Mouse (Mus musculus) hindbrain, embryonic 13.5 days (tissue): ENCODE results near the gene Hs3st5. TPM values are rescaled to one million over a fixed set of nuclear protein-coding genes. Genes with fewer than 3 reads are reported as not detected.

Experiments used
- ATAC-seq: fragments of 200-750 bp; cut with Nextera tagmentation; 2 replicates; pipeline ENCODE4 v1.8.0; 2017; ENCODE audit warnings: moderate TSS enrichment; ENCODE audit not compliant: low FRiP score
- H3K27ac ChIP-seq: fragments of 300-500 bp; sonication (generic); 2 replicates; pipeline ENCODE4 v1.5.1; 2015; ENCODE audit warnings: inconsistent platforms, mild to moderate bottlenecking, moderate library complexity
- H3K27me3 ChIP-seq: fragments of 300-500 bp; sonication (generic); 2 replicates; pipeline ENCODE4 v1.6.1; 2015; ENCODE audit warnings: mild to moderate bottlenecking, inconsistent platforms
- H3K36me3 ChIP-seq: fragments of 300-500 bp; sonication (generic); 2 replicates; pipeline ENCODE4 v1.6.1; 2015; ENCODE audit warnings: mild to moderate bottlenecking, inconsistent platforms
- H3K4me1 ChIP-seq: fragments of 300-500 bp; sonication (generic); replicated peaks from 2 replicates; pipeline ENCODE4 v1.6.1; 2015; ENCODE audit warnings: inconsistent platforms
- H3K4me2 ChIP-seq: fragments of 300-500 bp; sonication (generic); 2 replicates; pipeline ENCODE4 v1.6.1; 2015; ENCODE audit warnings: inconsistent platforms, mild to moderate bottlenecking, moderate library complexity
- H3K4me3 ChIP-seq: fragments of 300-500 bp; sonication (generic); 2 replicates; pipeline ENCODE4 v1.5.1; 2015; ENCODE audit warnings: mild to moderate bottlenecking, inconsistent platforms
- H3K9ac ChIP-seq: fragments of 300-500 bp; sonication (generic); 2 replicates; pipeline ENCODE4 v1.6.1; 2015; ENCODE audit warnings: mild to moderate bottlenecking, inconsistent platforms
- H3K9me3 ChIP-seq: fragments of 300-500 bp; sonication (generic); 2 replicates; pipeline ENCODE4 v1.6.1; 2016; ENCODE audit warnings: inconsistent platforms
- WGBS: fragments of 180-500 bp; shearing (Covaris S2); methylation state at CpG from one replicate; pipeline ENCODE4 v1.1.7; 2015; 5-methylcytosine and 5-hydroxymethylcytosine counted together
- polyA plus RNA-seq: library from polyadenylated mRNA; unstranded; fragments of >200 nt; fragmentation: Nextera tagmentation; extraction: Ambion mirVana; gene quantifications from 2 replicates; pipeline ENCODE4 v1.2.1, GENCODE M21; 2015

The Hs3st5 gene
- polyA plus RNA-seq, 1 experiment from 2014 or later = 24.4 TPM

DNA sequence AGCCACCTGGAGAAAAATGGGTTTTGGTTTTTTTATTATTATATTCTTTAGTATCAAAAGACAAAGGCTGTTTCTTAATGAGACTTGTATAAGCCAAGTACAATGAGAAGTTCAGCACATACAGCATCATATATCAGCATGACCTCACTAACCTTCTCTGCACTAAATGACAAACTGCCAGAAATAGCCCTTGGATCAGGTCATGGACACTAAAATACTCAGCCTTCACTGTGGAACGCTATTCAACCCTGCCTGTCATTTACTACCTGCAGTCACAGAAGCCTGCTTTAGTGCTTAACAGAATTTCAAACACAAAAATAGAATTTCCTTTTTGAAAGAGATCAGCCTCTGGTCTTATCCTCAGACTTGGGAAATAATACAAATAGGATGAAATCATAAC is 247.9 kb downstream of the Hs3st5 start:
- H3K4me2 ChIP-seq = no peak overlapping the region
- no peaks in the 10 kb centered on the region for H3K36me3 ChIP-seq
- H3K27me3 ChIP-seq = no peaks in the 10 kb centered on the region
- ATAC-seq = no peak
- no peak overlapping the region for H3K4me3 ChIP-seq
- no peak overlapping the region for H3K27ac ChIP-seq
- 61% methylated on average over 1 of the region's 1 CpGs for WGBS
- peaks cover 11% of the 10 kb centered on the region for H3K4me1 ChIP-seq
- no peak overlapping the region for H3K9ac ChIP-seq
- H3K9me3 ChIP-seq = no peaks in the 10 kb centered on the region

DNA sequence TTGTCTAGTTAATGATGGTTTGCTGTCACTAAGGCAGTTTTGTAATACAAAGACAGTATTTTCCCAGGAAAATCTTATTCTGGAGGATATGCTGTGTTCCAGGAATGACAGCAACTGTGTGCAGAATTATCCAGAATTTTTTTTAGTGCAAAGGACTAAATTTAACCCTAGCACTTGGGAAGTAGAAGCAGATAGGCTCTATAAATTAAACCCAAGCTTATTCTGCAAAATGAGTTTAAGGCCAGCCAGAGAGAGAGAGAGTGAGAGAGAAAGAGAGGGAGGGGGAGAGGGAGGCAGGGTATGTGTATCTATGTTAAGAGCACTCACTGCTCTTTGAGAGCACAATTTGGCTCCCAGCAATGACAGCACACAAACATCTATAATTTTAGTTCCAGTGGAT is 267.0 kb downstream of the Hs3st5 start:
- Histone ChIP-seq H3K36me3 (no peaks in the 10 kb centered on the region), H3K4me3 (no peak overlapping the region), H3K4me1 (no peaks in the 10 kb centered on the region), H3K9me3 (no peaks in the 10 kb centered on the region), H3K4me2 (no peak overlapping the region), H3K27me3 (no peaks in the 10 kb centered on the region), H3K9ac (no peak overlapping the region), H3K27ac (no peak overlapping the region)
- ATAC-seq = no peak

DNA sequence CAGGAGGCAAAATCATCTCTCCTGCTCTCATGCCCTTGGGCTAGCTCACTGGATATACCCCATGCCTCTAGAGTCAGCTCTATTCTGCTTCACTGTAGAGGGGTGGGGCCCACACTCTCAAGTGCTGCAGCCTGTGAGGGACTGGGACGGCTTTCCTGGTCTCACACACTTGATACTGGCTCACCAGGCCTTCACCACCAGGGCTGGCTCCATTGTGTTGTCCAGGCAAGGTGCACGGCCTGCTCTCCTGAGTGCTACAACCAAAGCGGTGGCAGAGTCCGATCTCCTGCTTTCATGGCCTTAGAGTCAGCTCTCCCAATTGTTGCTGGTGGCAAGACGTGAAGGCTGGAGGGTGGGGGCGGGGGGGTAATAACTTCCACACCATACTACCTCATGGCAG is 268.3 kb downstream of the Hs3st5 start:
- H3K4me3 ChIP-seq = no peak overlapping the region
- no peaks in the 10 kb centered on the region for H3K4me1 ChIP-seq
- no peaks in the 10 kb centered on the region for H3K36me3 ChIP-seq
- no peak overlapping the region for H3K4me2 ChIP-seq
- WGBS = 88% methylated on average over 6 of the region's 6 CpGs
- H3K27ac ChIP-seq = no peak overlapping the region
- H3K27me3 ChIP-seq = no peaks in the 10 kb centered on the region
- no peaks in the 10 kb centered on the region for H3K9me3 ChIP-seq
- ATAC-seq = peak; percentile 36; the same call in 1 of the 2 replicates
- H3K9ac ChIP-seq = no peak overlapping the region

DNA sequence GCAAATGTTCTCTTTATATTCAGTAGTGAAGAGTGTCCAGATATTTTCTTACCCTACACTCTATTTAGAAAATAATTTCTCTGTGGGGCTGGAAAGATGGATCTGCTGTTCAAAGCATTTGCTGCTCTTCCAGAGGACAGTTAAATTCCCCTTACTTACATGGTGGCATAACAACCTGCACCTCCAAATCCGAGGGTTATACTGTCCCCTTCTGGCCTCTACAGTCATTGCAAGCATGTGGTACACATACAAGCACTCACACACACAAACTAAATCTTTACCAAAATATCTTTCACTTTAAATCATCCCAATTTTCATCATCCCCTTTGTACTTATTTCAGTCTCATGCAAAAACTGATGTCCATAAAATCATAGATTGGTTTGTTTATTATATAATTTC is 275.0 kb downstream of the Hs3st5 start:
- Histone ChIP-seq H3K4me2 (no peak overlapping the region), H3K4me1 (no peaks in the 10 kb centered on the region), H3K36me3 (no peaks in the 10 kb centered on the region), H3K27me3 (no peaks in the 10 kb centered on the region), H3K4me3 (no peak overlapping the region), H3K27ac (no peak overlapping the region), H3K9me3 (0 out of 2 replicates have a peak, but pooled peaks cover 3% of the 10 kb centered on the region), H3K9ac (no peak overlapping the region)
- 71% methylated on average over 1 of the region's 1 CpGs for WGBS
- no peak for ATAC-seq

DNA sequence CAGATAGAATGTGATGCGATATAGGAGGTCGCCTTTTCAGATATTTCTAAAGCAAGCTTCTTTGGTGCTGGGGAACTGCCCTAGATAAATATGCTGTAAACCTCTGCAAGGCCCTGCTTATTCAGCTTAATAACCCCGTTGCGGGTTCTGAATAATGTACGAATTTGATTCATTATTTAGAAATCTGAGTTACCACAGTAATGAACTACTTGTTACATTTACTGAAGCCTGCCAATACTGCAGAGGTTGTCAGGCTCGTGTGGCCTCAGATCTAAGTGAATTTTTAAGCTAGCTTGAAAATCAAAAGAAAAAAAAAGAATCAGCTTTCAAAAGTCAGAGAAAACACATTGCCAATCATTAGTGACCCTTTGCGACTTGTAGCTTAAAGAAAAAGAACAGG is 280.4 kb downstream of the Hs3st5 start:
- Histone ChIP-seq H3K9ac (no peak overlapping the region), H3K36me3 (no peaks in the 10 kb centered on the region), H3K27me3 (no peaks in the 10 kb centered on the region), H3K9me3 (no peaks in the 10 kb centered on the region), H3K4me2 (no peak overlapping the region), H3K27ac (no peak overlapping the region), H3K4me1 (no peaks in the 10 kb centered on the region), H3K4me3 (no peak overlapping the region)
- WGBS = 77% methylated on average over 7 of the region's 7 CpGs
- ATAC-seq = no peak

DNA sequence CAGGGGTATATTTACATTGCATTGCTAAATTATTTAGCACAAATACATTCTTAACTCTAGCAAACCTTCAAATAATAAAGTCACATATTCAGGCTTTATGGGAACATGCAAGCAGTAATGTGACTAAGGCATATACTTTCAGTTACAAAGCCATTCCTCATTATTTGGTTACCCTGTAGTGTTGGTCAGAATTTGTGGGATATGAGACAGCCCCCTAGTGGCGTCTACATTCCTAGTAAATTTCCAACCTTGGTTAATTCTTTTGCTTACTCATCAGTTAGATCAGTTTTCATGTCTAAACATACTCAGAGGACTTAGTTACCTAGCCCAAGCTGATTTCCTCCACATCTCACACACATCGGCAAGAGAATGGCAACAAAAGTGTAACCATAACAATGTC is 285.2 kb downstream of the Hs3st5 start:
- no peak overlapping the region for H3K9ac ChIP-seq
- H3K4me3 ChIP-seq = no peak overlapping the region
- 42% methylated on average over 2 of the region's 2 CpGs for WGBS
- no peak overlapping the region for H3K4me2 ChIP-seq
- H3K27ac ChIP-seq = no peak overlapping the region
- 0 out of 2 replicates have a peak, but pooled peaks have one; percentile 54 for ATAC-seq
- H3K4me1 ChIP-seq = no peaks in the 10 kb centered on the region
- no peaks in the 10 kb centered on the region for H3K27me3 ChIP-seq
- no peaks in the 10 kb centered on the region for H3K36me3 ChIP-seq
- H3K9me3 ChIP-seq = no peaks in the 10 kb centered on the region

DNA sequence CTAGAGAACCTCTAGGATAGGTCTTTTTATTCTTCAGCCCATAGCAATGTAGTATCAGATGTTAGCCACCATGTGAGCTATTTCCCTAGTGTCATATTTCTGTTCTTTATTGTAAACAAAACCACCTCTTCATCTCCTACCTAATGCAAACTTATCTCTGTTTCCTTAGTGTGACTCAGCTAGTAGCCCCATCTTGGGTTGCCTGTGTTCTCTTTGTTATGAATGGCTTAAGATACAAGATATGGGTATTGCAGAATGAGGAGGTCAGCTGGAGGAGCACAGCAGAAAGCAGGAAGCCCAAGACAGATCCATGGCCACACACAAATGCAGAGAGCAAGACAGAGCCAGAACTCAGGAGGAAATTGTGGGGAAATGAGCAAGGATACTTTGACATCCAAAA is 288.7 kb downstream of the Hs3st5 start:
- no peak overlapping the region for H3K27ac ChIP-seq
- ATAC-seq = no peak
- no peak overlapping the region for H3K9ac ChIP-seq
- H3K4me2 ChIP-seq = no peak overlapping the region
- H3K36me3 ChIP-seq = no peaks in the 10 kb centered on the region
- no peaks in the 10 kb centered on the region for H3K9me3 ChIP-seq
- no peaks in the 10 kb centered on the region for H3K4me1 ChIP-seq
- no peak overlapping the region for H3K4me3 ChIP-seq
- no peaks in the 10 kb centered on the region for H3K27me3 ChIP-seq

DNA sequence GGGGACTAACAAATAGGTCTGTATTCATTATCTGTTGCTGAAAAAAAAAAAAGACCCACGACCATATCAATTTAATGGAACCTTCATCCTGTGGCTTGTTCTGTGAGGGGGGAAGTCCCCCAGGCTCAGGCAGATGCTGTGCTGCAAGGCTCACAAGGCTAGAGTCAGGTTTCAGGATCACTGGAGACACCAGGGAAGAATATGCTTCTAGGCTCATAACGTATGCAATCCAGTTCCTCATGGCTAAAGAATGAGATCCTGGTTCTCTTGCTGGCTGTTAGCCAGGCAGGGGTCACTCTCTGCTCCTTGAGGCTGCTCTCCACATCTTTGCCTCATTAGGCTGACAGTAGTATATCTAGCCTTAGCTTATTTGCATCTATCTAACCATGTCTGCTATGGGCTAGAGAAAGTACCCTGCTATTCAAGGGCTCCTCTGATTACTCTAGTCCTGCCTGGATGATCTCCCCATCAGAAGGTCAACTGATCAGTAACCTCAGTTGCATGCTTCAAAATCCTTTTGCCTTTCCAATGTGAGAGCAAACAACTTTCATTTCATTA is 294.4 kb downstream of the Hs3st5 start:
- Histone ChIP-seq H3K27ac (peak overlapping the region; percentile 35; the same call in 1 of the 2 replicates), H3K9me3 (no peaks in the 10 kb centered on the region), H3K36me3 (no peaks in the 10 kb centered on the region), H3K4me3 (no peak overlapping the region), H3K9ac (no peak overlapping the region), H3K4me1 (peaks cover 11% of the 10 kb centered on the region), H3K4me2 (no peak overlapping the region), H3K27me3 (no peaks in the 10 kb centered on the region)
- 26% methylated on average over 2 of the region's 2 CpGs for WGBS
- no peak for ATAC-seq

DNA sequence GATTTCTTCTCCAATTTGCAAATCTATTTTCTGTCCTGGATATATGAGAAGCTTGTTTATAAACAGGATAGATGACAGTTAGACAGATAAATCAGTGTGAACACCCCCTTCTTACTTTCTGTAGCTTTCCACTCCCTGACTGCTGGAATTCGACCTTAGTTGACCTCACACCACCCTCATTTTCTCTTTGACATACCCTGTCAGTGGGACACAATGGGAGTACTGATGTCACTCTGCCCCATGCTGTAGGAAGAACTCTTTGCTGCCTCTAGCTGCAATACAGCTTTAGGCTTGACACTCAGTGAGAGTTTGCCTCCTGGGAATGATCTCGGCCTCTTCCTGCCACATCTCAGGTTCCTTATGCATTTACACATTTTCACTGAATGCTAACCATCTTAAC is 297.1 kb downstream of the Hs3st5 start:
- peaks cover 11% of the 10 kb centered on the region for H3K4me1 ChIP-seq
- no peak for ATAC-seq
- H3K27ac ChIP-seq = no peak overlapping the region
- no peak overlapping the region for H3K4me3 ChIP-seq
- no peaks in the 10 kb centered on the region for H3K27me3 ChIP-seq
- no peak overlapping the region for H3K9ac ChIP-seq
- no peak overlapping the region for H3K4me2 ChIP-seq
- H3K36me3 ChIP-seq = no peaks in the 10 kb centered on the region
- 7% methylated on average over 2 of the region's 2 CpGs for WGBS
- no peaks in the 10 kb centered on the region for H3K9me3 ChIP-seq

DNA sequence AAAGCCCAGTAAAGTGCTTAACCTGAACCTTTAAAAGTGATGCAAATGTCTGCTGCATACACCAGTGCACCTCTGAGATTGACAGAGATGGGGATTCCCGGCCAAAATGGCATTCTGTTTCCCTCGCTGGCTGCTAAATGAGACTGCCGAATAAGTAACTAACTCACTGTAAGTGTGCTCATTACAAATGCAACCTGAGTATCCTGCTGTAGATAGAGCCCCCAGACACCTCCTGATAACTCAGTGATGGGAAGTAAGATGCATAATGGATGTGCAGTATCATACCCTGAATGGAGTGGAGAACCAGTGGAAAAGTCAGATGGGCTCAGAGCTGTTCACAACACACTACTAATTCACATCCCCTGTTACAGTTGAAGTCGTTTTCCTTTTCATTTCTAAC is 298.7 kb downstream of the Hs3st5 start:
- no peaks in the 10 kb centered on the region for H3K9me3 ChIP-seq

DNA sequence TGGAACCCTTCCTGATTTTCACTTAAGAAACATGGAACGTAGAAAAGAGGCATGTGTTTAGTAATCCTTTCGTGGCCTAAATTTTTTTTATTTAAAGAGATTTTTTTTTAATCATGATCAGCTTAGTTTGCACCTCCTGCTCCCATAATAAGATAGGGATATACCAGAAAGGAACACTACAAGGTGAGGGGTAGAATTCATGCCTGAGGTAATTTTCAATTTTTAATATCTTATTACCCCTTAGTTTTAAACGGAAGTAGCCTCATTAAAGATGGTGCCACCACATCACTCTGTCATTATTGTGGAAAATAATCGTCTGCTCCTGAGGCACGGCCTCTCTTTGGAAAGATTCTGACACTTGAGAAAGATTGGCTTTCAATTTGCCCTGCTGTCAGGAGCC is 299.2 kb downstream of the Hs3st5 start:
- ATAC-seq = no peak
- no peaks in the 10 kb centered on the region for H3K9me3 ChIP-seq
- peaks cover 11% of the 10 kb centered on the region for H3K4me1 ChIP-seq
- no peaks in the 10 kb centered on the region for H3K36me3 ChIP-seq
- no peak overlapping the region for H3K4me2 ChIP-seq
- H3K27me3 ChIP-seq = no peaks in the 10 kb centered on the region
- no peak overlapping the region for H3K4me3 ChIP-seq
- no peak overlapping the region for H3K9ac ChIP-seq
- 67% methylated on average over 5 of the region's 5 CpGs for WGBS
- no peak overlapping the region for H3K27ac ChIP-seq

More for the DNA sequence above, 298.7 kb downstream of the Hs3st5 start:
- Histone ChIP-seq H3K36me3 (no peaks in the 10 kb centered on the region), H3K4me2 (no peak overlapping the region), H3K27me3 (no peaks in the 10 kb centered on the region), H3K27ac (no peak overlapping the region), H3K9ac (no peak overlapping the region), H3K4me3 (no peak overlapping the region), H3K4me1 (peaks cover 11% of the 10 kb centered on the region)
- no peak for ATAC-seq
- WGBS = 54% methylated on average over 4 of the region's 4 CpGs

DNA sequence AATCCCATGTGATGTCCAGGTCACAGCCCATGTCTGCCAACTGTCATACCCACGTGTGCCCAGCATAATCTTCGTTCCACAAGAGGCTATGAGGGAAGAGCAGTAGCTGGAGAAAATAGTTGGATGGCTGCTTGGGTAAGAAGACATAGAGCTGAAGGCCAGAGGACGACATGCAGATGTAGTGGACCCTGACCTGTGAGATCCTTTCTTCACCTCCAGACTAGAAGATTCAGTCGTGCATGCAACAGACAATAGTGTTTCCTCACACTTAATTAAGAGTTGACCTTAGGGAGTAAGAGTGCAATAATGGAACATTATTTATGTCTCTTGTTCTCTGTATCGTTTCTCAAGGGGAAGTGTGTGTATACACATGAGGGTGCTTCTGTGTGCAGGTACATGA is 300.4 kb downstream of the Hs3st5 start:
- Histone ChIP-seq H3K27ac (no peak overlapping the region), H3K4me2 (no peak overlapping the region), H3K4me1 (0 out of 2 replicates have a peak, but pooled peaks cover 9% of the 10 kb centered on the region), H3K27me3 (no peaks in the 10 kb centered on the region), H3K9me3 (no peaks in the 10 kb centered on the region), H3K4me3 (no peak overlapping the region), H3K9ac (no peak overlapping the region), H3K36me3 (no peaks in the 10 kb centered on the region)
- 56% methylated on average over 5 of the region's 5 CpGs for WGBS
- no peak for ATAC-seq

DNA sequence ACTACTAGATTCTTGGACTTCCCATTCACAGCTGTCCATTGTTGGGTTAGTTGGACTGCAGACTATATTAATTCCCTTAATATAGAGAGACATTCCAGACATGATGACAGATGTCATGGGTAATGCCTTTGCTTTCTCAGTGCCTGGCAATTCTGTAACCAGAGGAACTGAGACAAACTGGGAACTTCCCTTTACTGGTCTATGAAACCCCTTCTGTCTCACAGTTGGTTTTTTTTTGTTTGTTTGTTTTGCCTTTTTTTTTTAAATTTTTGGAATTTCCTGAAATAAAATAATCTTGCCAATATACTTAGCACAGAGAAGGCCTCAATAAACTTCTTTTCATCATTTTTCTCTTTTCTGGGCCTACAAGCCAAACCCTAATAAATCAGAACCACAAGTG is 312.3 kb downstream of the Hs3st5 start:
- ATAC-seq = no peak
- H3K4me2 ChIP-seq = no peak overlapping the region
- H3K4me1 ChIP-seq = no peaks in the 10 kb centered on the region
- no peaks in the 10 kb centered on the region for H3K36me3 ChIP-seq
- H3K9ac ChIP-seq = no peak overlapping the region
- H3K27me3 ChIP-seq = no peaks in the 10 kb centered on the region
- no peak overlapping the region for H3K27ac ChIP-seq
- H3K4me3 ChIP-seq = no peak overlapping the region
- no peaks in the 10 kb centered on the region for H3K9me3 ChIP-seq
